Mouse (Mus musculus) midbrain, postnatal 0 days (tissue): ENCODE data around the gene Pcgf1. TPM values are rescaled to one million over a fixed set of nuclear protein-coding genes. Genes with fewer than 3 reads are reported as not detected.
A peak's percentile ranks its signal among the peaks of the same experiment; 100 is the strongest.

Source experiments
- ATAC-seq: fragments of 200-750 bp; cut with Nextera tagmentation; 2 replicates; pipeline ENCODE4 v1.8.0; 2017; ENCODE audit warnings: moderate number of reproducible peaks, mild to moderate bottlenecking, moderate TSS enrichment, moderate library complexity; ENCODE audit not compliant: low FRiP score
- DNase-seq: peaks from one replicate; pipeline ENCODE4 v3.0.0-alpha.2; 2015; ENCODE audit warnings: low spot score
- H3K27ac ChIP-seq: fragments of 300-500 bp; sonication (generic); 2 replicates; pipeline ENCODE4 v1.5.1; 2014; ENCODE audit warnings: low read depth, mild to moderate bottlenecking, low read length, mixed read lengths
- H3K27me3 ChIP-seq: fragments of 300-500 bp; sonication (generic); 2 replicates; pipeline ENCODE4 v1.6.1; 2014; ENCODE audit warnings: low read length, control low read depth, mixed read lengths; ENCODE audit not compliant: insufficient read depth
- H3K36me3 ChIP-seq: fragments of 300-500 bp; sonication (generic); 2 replicates; pipeline ENCODE4 v1.6.1; 2014; ENCODE audit warnings: low read length, control low read depth, mixed read lengths; ENCODE audit not compliant: insufficient read depth
- H3K4me1 ChIP-seq: fragments of 300-500 bp; sonication (generic); 2 replicates; pipeline ENCODE4 v1.6.1; 2014; ENCODE audit warnings: mild to moderate bottlenecking, control low read depth, antibody characterized with exemption, low read length, mixed read lengths; ENCODE audit not compliant: insufficient read depth
- H3K4me2 ChIP-seq: fragments of 300-500 bp; sonication (generic); 2 replicates; pipeline ENCODE4 v1.6.1; 2014; ENCODE audit warnings: low read depth, mild to moderate bottlenecking, low read length, mixed read lengths; ENCODE audit not compliant: poor library complexity, severe bottlenecking
- H3K4me3 ChIP-seq: fragments of 300-500 bp; sonication (generic); 2 replicates; pipeline ENCODE4 v1.5.1; 2014; ENCODE audit warnings: low read depth, mild to moderate bottlenecking, low read length, moderate library complexity
- H3K9ac ChIP-seq: fragments of 300-500 bp; sonication (generic); replicated peaks from 2 replicates; pipeline ENCODE4 v1.6.1; 2014; ENCODE audit warnings: mild to moderate bottlenecking, low read length, moderate library complexity, mixed read lengths; ENCODE audit not compliant: poor library complexity, severe bottlenecking
- H3K9me3 ChIP-seq: fragments of 300-500 bp; sonication (generic); 2 replicates; pipeline ENCODE4 v1.6.1; 2016; ENCODE audit warnings: low read length, control low read depth
- CTCF ChIP-seq: IDR thresholded peaks from 2 replicates; pipeline ENCODE4 v1.5.1; 2016; ENCODE audit warnings: antibody characterized with exemption, mild to moderate bottlenecking
- WGBS: fragments of 180-500 bp; shearing (Covaris S2); extraction: QIAGEN DNeasy Blood & Tissue Kit; methylation state at CpG from one replicate; pipeline ENCODE4 v1.1.7; 2014; 5-methylcytosine and 5-hydroxymethylcytosine counted together
- polyA plus RNA-seq: library from polyadenylated mRNA; unstranded; fragments of >200 nt; fragmentation: Nextera tagmentation; extraction: Ambion mirVana; gene quantifications from 2 replicates; pipeline ENCODE4 v1.2.1, GENCODE M21; 2015
- total RNA-seq: library from RNA; depleted of rRNA; stranded (reverse); fragments of >200 nt; gene quantifications from 2 replicates; pipeline ENCODE4 v1.2.3, GENCODE M21; 2014

Gene Pcgf1
- total and polyA plus RNA-seq, 2 experiments from 2014 or later = 11.8 to 30.4 TPM

- peaks cover 9% of the 10 kb centered on the region; the same call in 1 of the 2 replicates for H3K4me1 ChIP-seq
- ATAC-seq (no peak), DNase-seq (no peak)
- no peaks in the 10 kb centered on the region for H3K9me3 ChIP-seq
- no peaks in the 10 kb centered on the region for H3K27me3 ChIP-seq
- H3K9ac ChIP-seq = no peak overlapping the region
- no peak for TF ChIP-seq CTCF
- H3K36me3 ChIP-seq = peaks cover 19% of the 10 kb centered on the region
- peak overlapping the region; percentile 95; the same call in 1 of the 2 replicates for H3K4me2 ChIP-seq
- H3K27ac ChIP-seq = no peak overlapping the region
- H3K4me3 ChIP-seq = no peak overlapping the region
- 83% methylated on average over 14 of the region's 14 CpGs for WGBS
Observed at GRCm38 (mm10) chr6:83118825-83119733, 41.4 kb downstream of the Pcgf1 start.

GRCm38 (mm10) chr6:83119734-83120051 is 42.0 kb downstream of the Pcgf1 start:
- Histone ChIP-seq H3K9me3 (no peaks in the 10 kb centered on the region), H3K4me3 (no peak overlapping the region), H3K4me1 (peaks cover 9% of the 10 kb centered on the region; the same call in 1 of the 2 replicates), H3K36me3 (peaks cover 19% of the 10 kb centered on the region), H3K27me3 (no peaks in the 10 kb centered on the region), H3K9ac (no peak overlapping the region), H3K4me2 (peak overlapping the region; percentile 95), H3K27ac (no peak overlapping the region)
- WGBS = 48% methylated on average over 7 of the region's 7 CpGs
- DNase-seq (no peak), ATAC-seq (no peak)
- no peak for TF ChIP-seq CTCF

GRCm38 (mm10) chr6:83120930-83121862 is 43.5 kb downstream of the Pcgf1 start, which contains the start of gene Wbp1:
Gene Wbp1, minus strand, starts transcription at chr6:83121559.
- under 1% methylated on average over 37 of the region's 38 CpGs for WGBS
- no peaks in the 10 kb centered on the region for H3K27me3 ChIP-seq
- H3K4me1 ChIP-seq = peaks cover 9% of the 10 kb centered on the region; the same call in 1 of the 2 replicates
- ATAC-seq (peak; percentile 94), DNase-seq (peak; percentile 99)
- peak within 1 kb of the TSS; percentile 95 for H3K4me2 ChIP-seq
- H3K9ac ChIP-seq = peak within 1 kb of the TSS; percentile 83
- H3K4me3 ChIP-seq = peak within 1 kb of the TSS; percentile 68
- H3K27ac ChIP-seq = peak within 1 kb of the TSS; percentile 94
- H3K9me3 ChIP-seq = no peaks in the 10 kb centered on the region
- H3K36me3 ChIP-seq = peaks cover 19% of the 10 kb centered on the region
- peak; percentile 19; the same call in 1 of the 2 replicates for TF ChIP-seq CTCF

GRCm38 (mm10) chr6:83121863-83122710 is 44.4 kb downstream of the Pcgf1 start:
- Histone ChIP-seq H3K9me3 (no peaks in the 10 kb centered on the region), H3K4me2 (peak overlapping the region; percentile 95), H3K27me3 (no peaks in the 10 kb centered on the region), H3K27ac (peak overlapping the region; percentile 94), H3K4me3 (peak overlapping the region; percentile 68), H3K4me1 (peaks cover 9% of the 10 kb centered on the region; the same call in 1 of the 2 replicates), H3K36me3 (peaks cover 17% of the 10 kb centered on the region), H3K9ac (peak overlapping the region; percentile 80)
- ATAC-seq = peak; percentile 4; the same call in 1 of the 2 replicates
- WGBS = 2% methylated on average over 45 of the region's 52 CpGs
- DNase-seq = no peak
- TF ChIP-seq CTCF = no peak

GRCm38 (mm10) chr6:83122961-83123360 is 45.3 kb downstream of the Pcgf1 start:
- Histone ChIP-seq H3K9me3 (no peaks in the 10 kb centered on the region), H3K9ac (no peak overlapping the region), H3K4me2 (no peak overlapping the region), H3K36me3 (peaks cover 8% of the 10 kb centered on the region), H3K4me3 (no peak overlapping the region), H3K4me1 (peaks cover 9% of the 10 kb centered on the region; the same call in 1 of the 2 replicates), H3K27ac (no peak overlapping the region), H3K27me3 (no peaks in the 10 kb centered on the region)
- ATAC-seq (no peak), DNase-seq (no peak)
- 75% methylated on average over 5 of the region's 5 CpGs for WGBS
- no peak for TF ChIP-seq CTCF
